Mouse (Mus musculus) myocyte (in vitro differentiated cells): Measurements from ENCODE around the gene Adam11. TPM values are rescaled to one million over a fixed set of nuclear protein-coding genes. Genes with fewer than 3 reads are reported as not detected.
A peak's percentile ranks its signal among the peaks of the same experiment; 100 is the strongest.

Source experiments
- H3K27me3 ChIP-seq: one replicate; pipeline ENCODE4 v1.6.1; 2011; ENCODE audit not compliant: control insufficient read depth, insufficient read depth, insufficient read length
- H3K36me3 ChIP-seq: one replicate; pipeline ENCODE4 v1.6.1; 2011; ENCODE audit not compliant: control insufficient read depth, insufficient read depth
- H3K4me2 ChIP-seq: one replicate; pipeline ENCODE4 v1.6.1; 2011; ENCODE audit warnings: low read depth, control low read depth
- H3K4me3 ChIP-seq: one replicate; pipeline ENCODE4 v1.5.1; 2011; ENCODE audit warnings: mild to moderate bottlenecking, control low read depth, moderate library complexity
- H3K79me2 ChIP-seq: one replicate; pipeline ENCODE4 v1.6.1; 2011; ENCODE audit not compliant: control insufficient read depth, insufficient read depth
- H3ac ChIP-seq: one replicate; pipeline ENCODE4 v1.6.1; 2011; ENCODE audit not compliant: control insufficient read depth, insufficient read length
- CEBPB ChIP-seq: IDR thresholded peaks from 2 replicates; pipeline ENCODE4 v1.6.1; 2011; ENCODE audit warnings: mild to moderate bottlenecking, moderate library complexity; ENCODE audit not compliant: poor library complexity, insufficient read depth, severe bottlenecking
- E2F4 ChIP-seq: IDR thresholded peaks from one replicate; pipeline ENCODE4 v1.6.1; 2011; ENCODE audit warnings: mild to moderate bottlenecking, control low read depth, moderate library complexity; ENCODE audit not compliant: insufficient read depth
- MAX ChIP-seq: IDR thresholded peaks from one replicate; pipeline ENCODE4 v1.6.1; 2011; ENCODE audit warnings: low read depth, mild to moderate bottlenecking, control low read depth
- MYOD1 ChIP-seq, 3 experiments: IDR thresholded peaks; one replicate each; pipeline ENCODE4 v1.6.1; 2011; ENCODE audit warnings: control low read depth in 2 of 3, low read depth in 2 of 3, mild to moderate bottlenecking in 2 of 3, moderate library complexity in 1 of 3; ENCODE audit not compliant: insufficient read length in 2 of 3, control insufficient read depth in 1 of 3
- MYOG ChIP-seq, 3 experiments: IDR thresholded peaks; one replicate each; pipeline ENCODE4 v1.6.1; 2011; ENCODE audit warnings: control low read depth in 2 of 3, low read depth in 2 of 3, mild to moderate bottlenecking in 2 of 3; ENCODE audit not compliant: insufficient read length in 2 of 3, control insufficient read depth in 1 of 3, insufficient read depth in 1 of 3
- POLR2A ChIP-seq: IDR thresholded peaks from one replicate; pipeline ENCODE4 v1.6.1; 2011; ENCODE audit warnings: low read depth, mild to moderate bottlenecking, control low read depth, moderate library complexity; ENCODE audit not compliant: insufficient read length
- POLR2AphosphoS2 ChIP-seq: IDR thresholded peaks from one replicate; pipeline ENCODE4 v1.6.1; 2011; ENCODE audit warnings: low read depth, control low read depth; ENCODE audit not compliant: insufficient read length
- REST ChIP-seq: IDR thresholded peaks from one replicate; pipeline ENCODE4 v1.6.1; 2011; ENCODE audit warnings: mild to moderate bottlenecking, control low read depth, moderate library complexity; ENCODE audit not compliant: insufficient read depth, insufficient read length
- SRF ChIP-seq: IDR thresholded peaks from one replicate; pipeline ENCODE4 v1.6.1; 2011; ENCODE audit warnings: low read depth; ENCODE audit not compliant: control insufficient read depth, insufficient read length
- TCF12 ChIP-seq: IDR thresholded peaks from one replicate; pipeline ENCODE4 v1.6.1; 2011; ENCODE audit warnings: mild to moderate bottlenecking, control low read depth; ENCODE audit not compliant: poor library complexity, insufficient read depth, severe bottlenecking
- TCF3 ChIP-seq: IDR thresholded peaks from one replicate; pipeline ENCODE4 v1.6.1; 2011; ENCODE audit warnings: low read depth, control low read depth; ENCODE audit not compliant: insufficient read length
- USF1 ChIP-seq: IDR thresholded peaks from one replicate; pipeline ENCODE4 v1.6.1; 2011; ENCODE audit warnings: low read depth, mild to moderate bottlenecking, control low read depth, moderate library complexity
- polyA plus RNA-seq: library from polyadenylated mRNA; unstranded; fragments of >200 nt; fragmentation: generic; extraction: Trizol; gene quantifications from one replicate; pipeline ENCODE4 v1.2.1, GENCODE M21; 2012; ENCODE audit warnings: missing spikeins

Adam11 gene
- polyA plus RNA-seq, 1 experiment = 0.19 TPM

GRCm38 (mm10) chr11:102769141-102769540 is 7.9 kb downstream of the Adam11 start:
- Histone ChIP-seq H3K36me3 (no peaks in the 10 kb centered on the region), H3K4me3 (no peak overlapping the region), H3ac (no peak overlapping the region), H3K27me3 (no peaks in the 10 kb centered on the region), H3K4me2 (no peak overlapping the region), H3K79me2 (no peaks in the 10 kb centered on the region)
- TF ChIP-seq POLR2AphosphoS2 = no peak
- no peak for TF ChIP-seq TCF3
- TF ChIP-seq SRF = no peak
- no peak for TF ChIP-seq TCF12
- no peak for TF ChIP-seq CEBPB
- no peak for TF ChIP-seq USF1
- TF ChIP-seq MAX = no peak
- TF ChIP-seq POLR2A = no peak
- TF ChIP-seq E2F4 = no peak
- no peak for TF ChIP-seq MYOD1 (IDR thresholded peaks at IDR 0.05; ENCODE audit: control insufficient read depth in 1 of 3, insufficient read length in 2 of 3, low read depth in 2 of 3)
- TF ChIP-seq MYOG (IDR thresholded peaks at IDR 0.05; ENCODE audit: control insufficient read depth in 1 of 3, insufficient read depth in 1 of 3, insufficient read length in 2 of 3, low read depth in 2 of 3) = no peak
- no peak for TF ChIP-seq REST

- no peak overlapping the region for H3K4me3 ChIP-seq
- no peaks in the 10 kb centered on the region for H3K79me2 ChIP-seq
- no peaks in the 10 kb centered on the region for H3K27me3 ChIP-seq
- H3K36me3 ChIP-seq = no peaks in the 10 kb centered on the region
- no peak for TF ChIP-seq MYOG (IDR thresholded peaks at IDR 0.05; ENCODE audit: control insufficient read depth in 1 of 3, insufficient read depth in 1 of 3, insufficient read length in 2 of 3, low read depth in 2 of 3)
- no peak for TF ChIP-seq TCF3
- TF ChIP-seq MAX = no peak
- no peak for TF ChIP-seq REST
- no peak for TF ChIP-seq POLR2AphosphoS2
- no peak for TF ChIP-seq USF1
- no peak for TF ChIP-seq POLR2A
- TF ChIP-seq SRF = no peak
- no peak for TF ChIP-seq TCF12
- no peak for TF ChIP-seq E2F4
- TF ChIP-seq MYOD1 (IDR thresholded peaks at IDR 0.05; ENCODE audit: control insufficient read depth in 1 of 3, insufficient read length in 2 of 3, low read depth in 2 of 3) = no peak
- no peak for TF ChIP-seq CEBPB
- no peak overlapping the region for H3K4me2 ChIP-seq
- H3ac ChIP-seq = no peak overlapping the region
These were observed 8.9 kb downstream of the Adam11 start for GRCm38 (mm10) chr11:102769993-102770661.

GRCm38 (mm10) chr11:102770662-102771435 is 9.6 kb downstream of the Adam11 start:
- Histone ChIP-seq H3K36me3 (no peaks in the 10 kb centered on the region), H3K4me3 (no peak overlapping the region), H3K27me3 (no peaks in the 10 kb centered on the region), H3K4me2 (peak overlapping the region; percentile 6), H3K79me2 (no peaks in the 10 kb centered on the region), H3ac (no peak overlapping the region)
- no peak for TF ChIP-seq POLR2A
- peak in 2 of 3 experiments; percentile 5 to 69 for TF ChIP-seq MYOG (IDR thresholded peaks at IDR 0.05; ENCODE audit: control insufficient read depth in 1 of 3, insufficient read depth in 1 of 3, insufficient read length in 2 of 3, low read depth in 2 of 3)
- TF ChIP-seq REST = no peak
- no peak for TF ChIP-seq USF1
- peak in 1 of 3 experiments; percentile 47 for TF ChIP-seq MYOD1 (IDR thresholded peaks at IDR 0.05; ENCODE audit: control insufficient read depth in 1 of 3, insufficient read length in 2 of 3, low read depth in 2 of 3)

GRCm38 (mm10) chr11:102771916-102772714 is 10.9 kb downstream of the Adam11 start:
- no peak overlapping the region for H3K4me2 ChIP-seq
- TF ChIP-seq SRF (no peak), TCF12 (no peak), REST (no peak), CEBPB (no peak), E2F4 (no peak), USF1 (no peak), POLR2A (no peak), MAX (no peak), MYOD1 (IDR thresholded peaks at IDR 0.05; ENCODE audit: control insufficient read depth in 1 of 3, insufficient read length in 2 of 3, low read depth in 2 of 3) (no peak), TCF3 (no peak)
- no peaks in the 10 kb centered on the region for H3K79me2 ChIP-seq

More at GRCm38 (mm10) chr11:102771916-102772714, 10.9 kb downstream of the Adam11 start:
- Histone ChIP-seq H3K36me3 (no peaks in the 10 kb centered on the region), H3ac (no peak overlapping the region), H3K4me3 (no peak overlapping the region), H3K27me3 (no peaks in the 10 kb centered on the region)
